Mouse (Mus musculus) E14TG2a.4 (cell line): ENCODE measurements around the gene Tsc2.
A peak's percentile ranks its signal among the peaks of the same experiment; 100 is the strongest.

Experiments used
- H3K27me3 ChIP-seq: 2 replicates; pipeline ENCODE4 v1.6.1; 2014; ENCODE audit warnings: low read length, control low read depth; ENCODE audit not compliant: insufficient read depth
- H3K36me3 ChIP-seq: 2 replicates; pipeline ENCODE4 v1.6.1; 2014; ENCODE audit warnings: low read length, control low read depth; ENCODE audit not compliant: insufficient read depth
- H3K4me1 ChIP-seq: replicated peaks from 2 replicates; pipeline ENCODE4 v1.6.1; 2014; ENCODE audit warnings: low read depth, low read length, control low read depth
- H3K4me3 ChIP-seq: replicated peaks from 2 replicates; pipeline ENCODE4 v1.5.1; 2014; ENCODE audit warnings: mild to moderate bottlenecking, low read length
- H3K9me3 ChIP-seq: 2 replicates; pipeline ENCODE4 v1.6.1; 2014; ENCODE audit warnings: low read length, control low read depth
- CTCF ChIP-seq: conservative IDR thresholded peaks from 2 replicates; pipeline ENCODE4 v1.5.1; 2014; ENCODE audit warnings: low read length
- NANOG ChIP-seq: IDR thresholded peaks from 2 replicates; pipeline ENCODE4 v1.6.1; 2014; ENCODE audit warnings: borderline replicate concordance, low read length, mixed read lengths
- POU5F1 ChIP-seq: IDR thresholded peaks from 2 replicates; pipeline ENCODE4 v1.6.1; 2014; ENCODE audit warnings: low read length, borderline replicate concordance

Tsc2 gene

DNA sequence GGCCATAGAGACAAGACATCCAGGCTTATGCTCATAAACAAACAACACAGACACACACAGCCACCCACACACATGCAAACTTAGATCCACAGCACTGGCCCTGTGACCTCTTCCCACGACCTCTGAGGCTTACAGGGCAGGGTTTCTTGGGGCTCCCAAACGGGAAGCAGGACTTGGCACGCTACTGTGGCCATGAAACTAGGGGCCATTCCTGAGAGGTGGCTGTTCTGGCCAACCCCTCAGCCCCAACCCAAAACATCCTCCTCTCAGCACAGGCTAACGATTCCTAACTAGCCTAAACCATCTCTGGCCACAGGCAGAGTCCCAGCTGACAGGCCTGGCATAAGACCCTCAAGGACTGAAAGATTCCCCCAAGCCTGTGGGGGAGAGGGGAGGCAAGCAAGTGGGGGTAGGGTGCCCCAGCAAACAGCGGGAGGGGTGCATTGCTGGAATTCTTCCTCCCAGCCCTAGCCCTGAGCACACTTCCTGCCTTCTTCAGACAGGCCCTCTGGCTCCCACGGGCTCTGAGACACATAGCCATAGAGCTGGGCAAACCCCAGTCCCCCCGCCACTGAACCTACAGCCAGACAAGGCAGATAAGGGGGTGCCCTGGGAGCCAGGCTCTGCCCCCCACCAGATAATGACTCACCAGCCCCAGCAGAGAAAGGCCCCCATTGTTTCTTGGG lies 11.7 kb upstream of the Tsc2 start:
- H3K4me1 ChIP-seq: peaks cover 93% of the 10 kb centered on the region
- peak overlapping the region; percentile 41 for H3K4me3 ChIP-seq
- no peaks in the 10 kb centered on the region for H3K9me3 ChIP-seq
- TF ChIP-seq CTCF (no peak), POU5F1 (no peak), NANOG (no peak)
- peaks cover 12% of the 10 kb centered on the region for H3K27me3 ChIP-seq
- peaks cover 27% of the 10 kb centered on the region for H3K36me3 ChIP-seq

DNA sequence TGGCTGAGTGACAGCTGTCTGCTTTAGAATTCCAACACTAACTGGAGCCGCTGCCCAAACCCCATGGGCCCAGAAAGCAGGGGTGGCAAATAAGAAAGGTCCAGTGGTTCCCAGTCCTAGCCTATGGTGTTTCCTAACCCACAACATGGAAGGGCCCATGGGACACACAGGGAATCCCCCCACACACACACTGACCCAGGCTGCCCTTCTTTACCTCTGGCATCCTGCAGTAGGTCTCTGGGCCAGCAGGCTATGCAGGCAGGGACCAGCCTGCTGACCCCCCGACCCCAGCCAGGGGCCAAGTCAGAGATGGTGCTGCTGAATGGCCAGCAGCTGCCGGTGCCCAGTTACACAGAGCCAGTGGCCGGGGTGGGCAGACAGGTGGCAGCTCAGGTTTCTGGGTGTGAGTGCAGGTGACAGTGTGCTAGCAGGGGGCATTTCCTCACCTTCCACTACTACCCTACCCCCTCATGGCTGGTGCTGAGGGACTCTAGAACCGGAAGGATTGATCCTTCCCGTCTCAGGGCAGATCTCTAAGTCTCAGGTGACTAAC lies 10.4 kb upstream of the Tsc2 start:
- Histone ChIP-seq H3K4me1 (peaks cover 95% of the 10 kb centered on the region), H3K36me3 (peaks cover 40% of the 10 kb centered on the region), H3K9me3 (no peaks in the 10 kb centered on the region), H3K27me3 (no peaks in the 10 kb centered on the region), H3K4me3 (no peak overlapping the region)
- TF ChIP-seq NANOG (no peak), CTCF (no peak), POU5F1 (no peak)

DNA sequence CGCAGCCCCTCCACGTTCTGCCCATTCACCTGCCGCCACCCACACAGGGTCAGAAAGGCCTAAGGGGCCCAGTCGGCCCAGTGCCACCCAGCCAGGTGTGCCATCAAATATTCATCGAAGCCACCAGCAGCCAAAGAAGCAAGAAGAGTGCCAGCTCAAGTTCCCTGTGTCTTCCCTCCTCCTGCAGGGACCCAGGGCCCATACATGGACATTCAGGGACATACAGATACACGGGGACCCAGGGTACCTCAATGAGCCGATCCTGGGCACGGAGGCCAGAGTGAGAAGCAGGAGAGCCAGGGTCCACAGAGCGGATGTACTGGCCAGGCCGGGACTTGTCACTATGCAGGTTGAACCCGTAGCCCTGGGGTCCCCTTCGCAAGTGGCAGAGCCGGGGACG lies 9.5 kb upstream of the Tsc2 start:
- no peak for TF ChIP-seq NANOG
- TF ChIP-seq POU5F1: no peak
- no peak for TF ChIP-seq CTCF
- Histone ChIP-seq H3K4me1 (peaks cover 95% of the 10 kb centered on the region), H3K4me3 (peak overlapping the region; percentile 17; the same call in 1 of the 2 replicates), H3K27me3 (no peaks in the 10 kb centered on the region), H3K9me3 (no peaks in the 10 kb centered on the region), H3K36me3 (peaks cover 47% of the 10 kb centered on the region)

DNA sequence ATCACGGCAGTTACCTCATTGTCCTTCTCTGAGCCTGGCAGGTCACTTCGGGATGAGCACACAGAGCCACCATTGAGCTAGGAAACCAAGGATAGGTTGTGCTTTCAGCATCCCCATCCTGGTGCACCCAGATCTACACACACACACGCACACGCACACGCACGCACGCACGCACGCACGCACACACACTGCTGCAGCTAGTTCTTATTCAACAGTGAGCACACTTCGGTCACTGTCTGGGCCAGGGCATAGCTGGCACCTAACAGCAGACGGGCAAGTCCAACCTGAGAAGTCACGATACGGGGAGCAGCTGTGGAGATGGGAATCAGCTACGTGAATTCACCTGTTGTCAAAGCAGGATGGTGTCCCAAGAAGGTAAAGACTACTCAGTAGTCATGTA lies 8.2 kb upstream of the Tsc2 start:
- peaks cover 56% of the 10 kb centered on the region for H3K36me3 ChIP-seq

DNA sequence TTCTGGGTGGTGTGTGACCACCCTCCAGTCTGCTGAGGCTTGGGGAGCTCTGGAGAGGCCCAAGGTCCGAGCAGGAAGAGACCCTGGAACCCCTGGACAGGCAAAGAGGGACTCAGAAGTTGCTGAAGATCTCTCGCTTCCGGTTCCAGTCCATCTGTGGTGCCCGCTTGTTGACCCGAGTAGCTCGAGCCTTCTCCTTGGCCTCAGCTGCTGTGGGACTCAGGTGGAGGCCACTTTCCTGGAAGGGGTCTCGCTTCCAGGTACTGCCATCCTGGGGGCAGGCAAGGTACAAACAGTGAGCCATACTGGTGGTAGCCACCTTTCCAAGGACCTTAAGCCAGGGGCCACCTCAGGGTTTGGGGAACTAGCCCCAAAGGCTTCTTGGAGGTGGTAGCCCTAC lies 7.7 kb upstream of the Tsc2 start:
- Histone ChIP-seq H3K27me3 (no peaks in the 10 kb centered on the region), H3K4me3 (peak overlapping the region; percentile 80), H3K4me1 (peaks cover 94% of the 10 kb centered on the region), H3K36me3 (peaks cover 60% of the 10 kb centered on the region), H3K9me3 (no peaks in the 10 kb centered on the region)
- TF ChIP-seq POU5F1 (no peak), NANOG (no peak), CTCF (no peak)

More for the DNA sequence above, 8.2 kb upstream of the Tsc2 start:
- TF ChIP-seq NANOG (no peak), CTCF (no peak), POU5F1 (no peak)
- Histone ChIP-seq H3K4me3 (peak overlapping the region; percentile 80), H3K27me3 (no peaks in the 10 kb centered on the region), H3K9me3 (no peaks in the 10 kb centered on the region), H3K4me1 (peaks cover 94% of the 10 kb centered on the region)

DNA sequence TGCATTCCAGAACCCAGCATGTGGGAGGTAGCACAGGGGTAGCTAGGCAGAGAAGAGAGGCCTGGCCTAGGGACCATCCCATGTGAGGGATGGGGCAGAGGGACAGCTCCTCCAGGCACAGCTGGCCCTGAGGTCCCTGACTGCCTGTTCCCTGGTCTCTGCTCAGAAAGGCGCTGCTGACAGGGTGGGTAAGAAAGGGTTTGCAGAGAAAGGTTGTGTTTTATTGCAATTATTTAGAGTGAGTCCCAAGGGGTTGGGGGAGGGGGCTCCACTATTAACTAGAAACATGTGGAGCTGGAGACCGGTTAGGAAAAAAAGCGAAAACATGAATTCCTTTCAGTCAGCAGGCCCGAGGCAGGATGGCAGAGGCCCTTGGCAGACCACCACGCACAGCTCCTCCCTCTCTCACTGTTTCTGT lies 7.2 kb upstream of the Tsc2 start:
- H3K36me3 ChIP-seq: peaks cover 66% of the 10 kb centered on the region
- TF ChIP-seq POU5F1 (no peak), CTCF (no peak), NANOG (no peak)
- no peaks in the 10 kb centered on the region for H3K9me3 ChIP-seq
- no peaks in the 10 kb centered on the region for H3K27me3 ChIP-seq
- H3K4me1 ChIP-seq: peaks cover 94% of the 10 kb centered on the region
- peak overlapping the region; percentile 80 for H3K4me3 ChIP-seq

DNA sequence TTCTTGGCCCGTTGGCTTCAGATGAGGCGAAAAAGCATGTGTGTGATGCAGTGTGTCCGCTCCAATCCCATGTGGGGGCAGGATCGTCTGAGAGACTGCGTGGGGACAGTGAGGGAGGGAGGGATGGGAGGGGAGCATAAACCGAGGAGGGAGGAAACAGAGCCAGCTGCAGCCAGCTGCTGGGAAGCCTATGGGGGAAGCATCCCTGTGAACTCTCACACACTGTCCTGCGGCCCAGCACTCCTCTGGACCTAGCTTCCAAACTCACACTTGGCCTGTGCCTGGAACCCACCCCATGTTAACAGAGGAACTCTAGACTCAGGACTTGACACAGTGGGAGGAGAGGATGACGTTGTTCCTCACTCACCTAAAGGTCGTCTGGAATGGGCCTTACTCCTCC lies 6.4 kb upstream of the Tsc2 start:
- peak overlapping the region; percentile 80 for H3K4me3 ChIP-seq
- peaks cover 92% of the 10 kb centered on the region for H3K4me1 ChIP-seq
- H3K36me3 ChIP-seq: peaks cover 72% of the 10 kb centered on the region
- H3K27me3 ChIP-seq: no peaks in the 10 kb centered on the region
- no peaks in the 10 kb centered on the region for H3K9me3 ChIP-seq
- TF ChIP-seq POU5F1 (no peak), CTCF (no peak), NANOG (no peak)

DNA sequence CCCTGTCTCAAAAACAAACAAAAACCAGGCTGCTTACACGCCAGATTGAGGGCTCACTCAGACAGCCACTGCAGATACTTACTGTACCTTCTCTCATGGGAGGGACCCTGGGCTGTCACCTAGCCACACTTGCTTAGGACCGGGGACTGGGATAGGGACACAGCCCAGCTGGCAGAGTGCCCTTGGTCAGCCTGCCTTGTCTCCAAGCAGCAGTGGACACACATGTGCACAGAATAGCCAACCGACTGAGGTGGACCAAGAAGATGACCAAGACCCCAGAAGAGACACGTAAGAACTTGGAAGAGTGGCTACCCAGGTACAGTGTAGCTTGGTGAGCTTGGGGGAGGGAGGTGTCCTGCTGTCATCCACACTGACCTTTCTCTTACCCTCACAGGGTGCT lies 5.8 kb upstream of the Tsc2 start:
- H3K36me3 ChIP-seq: peaks cover 72% of the 10 kb centered on the region
- H3K9me3 ChIP-seq: no peaks in the 10 kb centered on the region
- H3K4me1 ChIP-seq: peaks cover 92% of the 10 kb centered on the region
- no peaks in the 10 kb centered on the region for H3K27me3 ChIP-seq
- no peak overlapping the region for H3K4me3 ChIP-seq
- TF ChIP-seq CTCF (no peak), NANOG (no peak), POU5F1 (no peak)

DNA sequence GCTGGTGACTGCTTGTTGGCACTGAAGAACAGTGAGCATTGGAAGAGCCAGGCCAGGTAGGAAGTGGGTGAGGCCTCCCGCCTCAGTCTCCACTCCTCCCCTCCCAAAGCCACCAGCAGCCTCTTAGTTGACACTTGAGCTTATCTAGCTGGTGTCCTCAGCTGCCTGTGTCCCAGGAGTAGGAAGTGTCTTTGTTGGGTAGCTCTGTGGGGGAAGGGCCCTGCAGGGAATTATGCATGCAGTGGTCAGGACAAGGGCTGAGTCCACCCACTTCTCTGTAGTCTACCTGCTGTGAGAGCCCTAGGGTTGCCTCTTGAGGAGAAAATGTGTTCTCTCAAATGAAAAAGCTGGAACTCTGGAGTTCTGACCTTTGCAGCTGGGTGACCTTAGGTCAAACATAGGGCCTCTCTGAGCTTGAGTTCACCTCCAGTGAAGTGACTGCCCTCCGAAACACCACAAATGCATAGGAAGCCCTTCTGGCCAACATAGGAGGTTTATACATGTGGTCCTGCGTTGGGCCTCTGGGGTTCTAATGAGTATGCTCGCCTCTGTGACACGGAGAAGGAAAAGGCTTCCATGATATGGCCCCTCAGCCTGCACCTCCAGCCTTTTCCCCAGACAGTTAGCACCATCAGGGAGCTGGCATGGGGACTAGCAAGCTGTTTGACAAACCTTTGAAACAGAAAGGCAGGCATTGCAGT lies 4.5 kb upstream of the Tsc2 start:
- TF ChIP-seq CTCF (no peak), NANOG (no peak), POU5F1 (no peak)
- Histone ChIP-seq H3K4me1 (peaks cover 86% of the 10 kb centered on the region), H3K36me3 (peaks cover 60% of the 10 kb centered on the region), H3K27me3 (no peaks in the 10 kb centered on the region), H3K4me3 (peak overlapping the region; percentile 21), H3K9me3 (no peaks in the 10 kb centered on the region)
